Comparison of ENCODE assay signal across 7 mouse cellular contexts in genomic region chr9:65587573-65588358, GRCm38 (mm10). TPM values are rescaled to one million over a fixed set of nuclear protein-coding genes. Genes with fewer than 3 reads are reported as not detected.
DNase-seq lines count a peak whose midpoint lies in the region; ATAC-seq and TF ChIP-seq lines count a peak whose summit lies in the region.

No protein-coding gene starts in this region.

- H3K4me1 ChIP-seq in lung, embryonic 15.5 days = peaks cover 20% of the 10 kb centered on the region
- H3K4me1 ChIP-seq in forebrain, embryonic 12.5 days = peaks cover 34% of the 10 kb centered on the region
- no peaks in the 10 kb centered on the region for H3K4me1 ChIP-seq in intestine, postnatal 0 days (replicated peaks; ENCODE audit: control insufficient read depth, insufficient read depth, low read length)
- H3K4me1 ChIP-seq in midbrain, embryonic 14.5 days (ENCODE audit: control insufficient read depth, insufficient read depth, low read length) = peaks cover 8% of the 10 kb centered on the region

- TF ChIP-seq CTCF in intestine, postnatal 0 days (IDR thresholded peaks at IDR 0.05; ENCODE audit: low read depth) = no peak

- peak overlapping the region; percentile 61 for H3K9ac ChIP-seq in lung, embryonic 15.5 days
- H3K9ac ChIP-seq in forebrain, embryonic 12.5 days = peak overlapping the region; percentile 78
- H3K9ac ChIP-seq in intestine, postnatal 0 days (ENCODE audit: low read depth, low read length) = peak overlapping the region; percentile 49
- peak overlapping the region; percentile 56 for H3K9ac ChIP-seq in midbrain, embryonic 14.5 days (replicated peaks; ENCODE audit: low read length)

- WGBS in lung, embryonic 15.5 days = under 1% methylated on average over 64 of the region's 64 CpGs
- under 1% methylated on average over 64 of the region's 64 CpGs for WGBS in forebrain, embryonic 12.5 days
- WGBS in intestine, postnatal 0 days = under 1% methylated on average over 63 of the region's 64 CpGs
- under 1% methylated on average over 64 of the region's 64 CpGs for WGBS in midbrain, embryonic 14.5 days

- no peaks in the 10 kb centered on the region for H3K9me3 ChIP-seq in lung, embryonic 15.5 days
- no peaks in the 10 kb centered on the region for H3K9me3 ChIP-seq in forebrain, embryonic 12.5 days
- H3K9me3 ChIP-seq in intestine, postnatal 0 days (ENCODE audit: control insufficient read depth) = no peaks in the 10 kb centered on the region
- H3K9me3 ChIP-seq in midbrain, embryonic 14.5 days (ENCODE audit: control insufficient read depth, low read length) = no peaks in the 10 kb centered on the region

- H3K27ac ChIP-seq in lung, embryonic 15.5 days = no peak overlapping the region
- no peak overlapping the region for H3K27ac ChIP-seq in forebrain, embryonic 12.5 days
- H3K27ac ChIP-seq in intestine, postnatal 0 days (ENCODE audit: low read depth, low read length) = no peak overlapping the region
- H3K27ac ChIP-seq in midbrain, embryonic 14.5 days (replicated peaks; ENCODE audit: low read depth, low read length) = no peak overlapping the region

- H3K4me3 ChIP-seq in lung, embryonic 15.5 days = peak overlapping the region; percentile 63
- peak overlapping the region; percentile 74 for H3K4me3 ChIP-seq in forebrain, embryonic 12.5 days (replicated peaks)
- peak overlapping the region; percentile 54 for H3K4me3 ChIP-seq in intestine, postnatal 0 days (ENCODE audit: low read depth, low read length)
- peak overlapping the region; percentile 48 for H3K4me3 ChIP-seq in midbrain, embryonic 14.5 days (replicated peaks; ENCODE audit: low read depth, low read length)

- H3K27me3 ChIP-seq in lung, embryonic 15.5 days = no peaks in the 10 kb centered on the region
- H3K27me3 ChIP-seq in forebrain, embryonic 12.5 days = no peaks in the 10 kb centered on the region
- no peaks in the 10 kb centered on the region for H3K27me3 ChIP-seq in intestine, postnatal 0 days (replicated peaks; ENCODE audit: control insufficient read depth, insufficient read depth, low read length)
- no peaks in the 10 kb centered on the region for H3K27me3 ChIP-seq in midbrain, embryonic 14.5 days (ENCODE audit: control insufficient read depth, insufficient read depth, low read length)

- ATAC-seq in lung, embryonic 15.5 days (ENCODE audit: borderline replicate concordance, extremely low read depth, low FRiP score, low TSS enrichment) = no peak
- peak; percentile 26 for ATAC-seq in activated CD4-positive, CD25-positive, alpha-beta regulatory T cell, adult 4 months
- peak; percentile 46 for ATAC-seq in forebrain, embryonic 12.5 days (ENCODE audit: low FRiP score)
- 0 out of 2 replicates have a peak, but pooled peaks have one; percentile 7 for ATAC-seq in intestine, postnatal 0 days
- ATAC-seq in midbrain, embryonic 14.5 days (ENCODE audit: low FRiP score, low TSS enrichment) = no peak

- peaks cover 22% of the 10 kb centered on the region for H3K36me3 ChIP-seq in lung, embryonic 15.5 days
- peaks cover 32% of the 10 kb centered on the region for H3K36me3 ChIP-seq in forebrain, embryonic 12.5 days (replicated peaks)
- peaks cover 4% of the 10 kb centered on the region; the same call in 1 of the 2 replicates for H3K36me3 ChIP-seq in intestine, postnatal 0 days (ENCODE audit: control insufficient read depth, insufficient read depth)
- no peaks in the 10 kb centered on the region for H3K36me3 ChIP-seq in midbrain, embryonic 14.5 days (ENCODE audit: control insufficient read depth, insufficient read depth, low read length)

- peak overlapping the region; percentile 97 for H3K4me2 ChIP-seq in lung, embryonic 15.5 days
- peak overlapping the region; percentile 98 for H3K4me2 ChIP-seq in forebrain, embryonic 12.5 days
- H3K4me2 ChIP-seq in intestine, postnatal 0 days (replicated peaks; ENCODE audit: low read depth) = peak overlapping the region; percentile 99
- H3K4me2 ChIP-seq in midbrain, embryonic 14.5 days (ENCODE audit: low read length) = peak overlapping the region; percentile 99

- no peak for DNase-seq in lung, postnatal 25 days (ENCODE audit: low spot score)
- DNase-seq in midbrain, embryonic 14.5 days = peak; percentile 64
- DNase-seq in thymus, postnatal 10 days (ENCODE audit: low spot score in 2 of 2) = peak; percentile 18 to 40

RNA-seq across cellular contexts. Expression of gene Pif1, which starts 0.8 kb away (rescaled TPM):
- polyA plus RNA-seq in lung, embryonic 15.5 days (2015; fragmentation: Nextera tagmentation; extraction: Ambion mirVana) = 16.6 and 19.0 TPM in 2 replicates
- 1 to 10 TPM; 2.4 to 2.6 TPM for polyA plus RNA-seq in activated CD4-positive, CD25-positive, alpha-beta regulatory T cell, adult 4 months (2017; shearing (Covaris generic))
- polyA plus RNA-seq in forebrain, embryonic 12.5 days (2016; fragmentation: Nextera tagmentation; extraction: Ambion mirVana) = 28.8 and 33.7 TPM in 2 replicates
- polyA plus RNA-seq in intestine, postnatal 0 days (2015; fragmentation: Nextera tagmentation; extraction: Ambion mirVana) = 1.2 and 1.8 TPM in 2 replicates
- 1.5 and 2.6 TPM in 2 replicates for polyA plus RNA-seq in midbrain, embryonic 14.5 days (2014; fragmentation: Nextera tagmentation; extraction: Ambion mirVana)

RNA-seq across cellular contexts. Expression of gene Plekho2, which starts 7.9 kb away (rescaled TPM):
- 21.7 TPM in 2 replicates for polyA plus RNA-seq in lung, embryonic 15.5 days (2015; fragmentation: Nextera tagmentation; extraction: Ambion mirVana)
- polyA plus RNA-seq in activated CD4-positive, CD25-positive, alpha-beta regulatory T cell, adult 4 months (2017; shearing (Covaris generic)) = 10 to 100 TPM; 48.8 to 64.6 TPM
- 9.0 and 9.1 TPM in 2 replicates for polyA plus RNA-seq in forebrain, embryonic 12.5 days (2016; fragmentation: Nextera tagmentation; extraction: Ambion mirVana)
- polyA plus RNA-seq in intestine, postnatal 0 days (2015; fragmentation: Nextera tagmentation; extraction: Ambion mirVana) = 6.6 and 6.7 TPM in 2 replicates
- polyA plus RNA-seq in midbrain, embryonic 14.5 days (2014; fragmentation: Nextera tagmentation; extraction: Ambion mirVana) = 2.9 and 4.6 TPM in 2 replicates

RNA-seq across cellular contexts. Expression of gene Rbpms2, which starts 41.7 kb away (rescaled TPM):
- polyA plus RNA-seq in lung, embryonic 15.5 days (2015; fragmentation: Nextera tagmentation; extraction: Ambion mirVana) = 15.1 and 16.6 TPM in 2 replicates
- 1 to 10 TPM in 1 of 2 experiments, under 1 TPM in 1; 0.65 to 1.1 TPM for polyA plus RNA-seq in activated CD4-positive, CD25-positive, alpha-beta regulatory T cell, adult 4 months (2017; shearing (Covaris generic))
- 9.9 and 10.5 TPM in 2 replicates for polyA plus RNA-seq in forebrain, embryonic 12.5 days (2016; fragmentation: Nextera tagmentation; extraction: Ambion mirVana)
- 21.4 and 22.1 TPM in 2 replicates for polyA plus RNA-seq in intestine, postnatal 0 days (2015; fragmentation: Nextera tagmentation; extraction: Ambion mirVana)
- polyA plus RNA-seq in midbrain, embryonic 14.5 days (2014; fragmentation: Nextera tagmentation; extraction: Ambion mirVana) = 2.4 and 3.5 TPM in 2 replicates

Comparison
In these comparisons a context has a peak if more than half of its experiments do, and no peak if none do; other contexts are left out.
1. ATAC-seq: peak in activated CD4-positive, CD25-positive, alpha-beta regulatory T cell, adult 4 months (single experiment), forebrain, embryonic 12.5 days (single experiment) and intestine, postnatal 0 days (single experiment); none in lung, embryonic 15.5 days (single experiment) and midbrain, embryonic 14.5 days (single experiment).
2. Peak in every context shown above with its lines, with median percentiles within 50 percentile points of each other: H3K4me2 ChIP-seq, H3K4me3 ChIP-seq and H3K9ac ChIP-seq.